Mouse (Mus musculus) thymus, postnatal 4 days (tissue): ENCODE data around the gene Synpo2l.
"Not testable (repeated sequence)": the region's sequence is repeated elsewhere in the genome, so short reads cannot be mapped to it uniquely, and the experiment has no call there.

Experiments used
- DNase-seq: peaks from one replicate; pipeline ENCODE4 v3.0.0; 2021

Synpo2l gene

GRCm38 (mm10) chr14:20668154-20668810 lies at the start of gene Synpo2l:
TSS of gene Synpo2l (minus strand) at chr14:20668354.
- DNase-seq = no peak

GRCm38 (mm10) chr14:20713832-20714231 lies 45.7 kb upstream of the Synpo2l start:
- no peak for DNase-seq

DNA sequence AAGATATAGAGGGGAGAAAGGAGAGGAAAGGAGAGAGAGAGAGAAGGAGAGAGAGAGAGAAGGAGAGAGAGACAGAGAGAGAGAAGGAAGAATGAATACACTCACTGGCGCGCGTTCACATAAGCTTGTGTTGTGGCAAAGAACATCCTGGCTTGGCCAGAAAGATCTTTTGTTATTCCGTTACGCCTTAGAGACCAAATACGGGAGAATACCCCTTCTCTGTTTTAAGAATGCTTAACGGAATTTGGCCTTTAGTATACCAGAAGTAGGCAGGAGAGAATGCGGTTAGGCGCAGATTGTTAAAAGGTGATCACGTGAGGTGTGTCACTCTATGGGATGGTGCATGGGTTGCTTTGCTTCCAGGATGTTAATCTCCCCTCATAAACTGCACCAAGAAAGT lies 40.1 kb upstream of the Synpo2l start:
- DNase-seq = no peak

DNA sequence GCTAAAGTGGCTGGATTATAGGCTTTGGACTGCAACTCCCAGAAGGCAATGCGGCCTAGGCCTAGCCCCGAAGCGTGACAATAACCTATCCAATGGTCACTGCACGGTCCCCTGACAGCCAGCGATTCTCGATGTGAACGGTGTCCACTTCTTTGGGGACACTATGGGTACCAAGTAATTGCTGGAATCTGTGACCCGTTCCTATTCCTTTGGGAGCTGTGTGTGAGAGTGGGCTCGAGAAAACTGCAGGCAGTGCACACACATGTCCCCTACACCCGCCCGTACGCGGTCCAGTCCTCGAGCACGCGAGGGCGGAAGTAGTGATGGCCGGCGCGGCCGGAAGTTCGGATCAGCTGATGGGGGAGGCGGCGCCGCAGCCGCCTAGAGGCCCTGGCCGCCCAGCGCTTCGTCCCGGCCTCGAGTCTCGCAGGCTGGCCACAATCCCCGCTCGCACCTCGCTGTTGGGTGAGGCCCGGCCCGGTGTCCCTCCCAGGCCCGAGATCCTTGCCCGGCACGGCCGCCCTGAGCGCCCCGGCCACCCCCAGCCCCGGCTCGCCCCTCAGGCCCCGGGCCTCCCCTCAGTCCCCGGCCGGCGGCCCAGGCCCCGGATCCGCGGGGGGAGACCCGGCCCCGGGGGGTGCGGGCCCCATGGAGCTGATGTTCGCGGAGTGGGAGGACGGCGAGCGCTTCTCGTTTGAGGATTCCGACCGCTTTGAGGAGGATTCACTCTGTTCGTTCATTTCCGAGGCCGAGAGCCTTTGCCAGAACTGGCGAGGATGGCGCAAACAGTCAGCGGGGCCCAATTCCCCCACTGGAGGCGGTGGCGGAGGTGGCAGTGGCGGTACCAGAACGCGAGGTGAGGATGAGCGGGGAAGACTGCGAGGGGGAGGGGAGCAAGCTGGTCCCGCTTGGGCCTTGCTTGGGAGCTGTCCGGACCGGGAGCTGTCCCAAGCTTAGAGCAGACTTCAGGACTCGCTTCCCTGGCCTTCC lies 39.3 kb upstream of the Synpo2l start, which contains the start of gene Zswim8:
Gene Zswim8, plus strand, starts transcription at position 352 of the 990 bp plus-strand sequence.
- peak; percentile 77 for DNase-seq

- DNase-seq = not testable (repeated sequence)
Measured at GRCm38 (mm10) chr14:20703461-20703860, 35.3 kb upstream of the Synpo2l start.

DNA sequence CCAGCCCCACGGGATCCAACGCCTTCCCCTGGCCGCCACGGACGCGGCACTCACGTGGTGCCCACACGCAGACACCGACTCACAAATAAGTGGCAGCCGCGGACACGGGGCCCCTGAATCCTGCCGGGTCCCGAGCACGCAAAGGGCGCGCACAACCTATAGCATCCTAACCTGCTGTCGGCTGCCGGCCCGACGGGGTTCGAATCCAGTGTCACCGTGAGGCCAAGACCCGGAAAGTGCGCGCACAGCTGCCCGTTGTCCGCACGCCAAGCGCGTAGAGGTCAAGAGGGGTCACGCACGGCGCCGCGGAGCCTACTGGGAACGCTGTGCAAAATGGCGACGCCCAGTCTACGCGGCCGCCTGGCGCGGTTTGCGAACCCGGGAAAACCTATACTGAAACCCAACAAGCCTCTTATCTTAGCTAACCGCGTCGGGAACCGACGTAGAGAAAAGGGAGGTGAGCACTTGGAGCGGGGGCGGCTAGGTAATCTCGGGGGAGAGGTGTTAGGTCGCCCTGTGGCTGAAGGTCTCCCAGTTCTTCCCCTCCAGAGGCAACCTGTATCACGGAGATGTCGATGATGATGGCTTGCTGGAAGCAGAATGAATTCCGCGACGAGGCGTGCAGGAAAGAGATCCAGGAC lies 34.7 kb upstream of the Synpo2l start, which contains the start of gene Chchd1:
Gene Chchd1, plus strand, starts transcription at position 266 of the 641 bp plus-strand sequence.
- DNase-seq = peak; percentile 88

- DNase-seq = no peak
Measured at GRCm38 (mm10) chr14:20702096-20702740, 34.1 kb upstream of the Synpo2l start.

GRCm38 (mm10) chr14:20701554-20701953 lies 33.4 kb upstream of the Synpo2l start:
- no peak for DNase-seq

DNA sequence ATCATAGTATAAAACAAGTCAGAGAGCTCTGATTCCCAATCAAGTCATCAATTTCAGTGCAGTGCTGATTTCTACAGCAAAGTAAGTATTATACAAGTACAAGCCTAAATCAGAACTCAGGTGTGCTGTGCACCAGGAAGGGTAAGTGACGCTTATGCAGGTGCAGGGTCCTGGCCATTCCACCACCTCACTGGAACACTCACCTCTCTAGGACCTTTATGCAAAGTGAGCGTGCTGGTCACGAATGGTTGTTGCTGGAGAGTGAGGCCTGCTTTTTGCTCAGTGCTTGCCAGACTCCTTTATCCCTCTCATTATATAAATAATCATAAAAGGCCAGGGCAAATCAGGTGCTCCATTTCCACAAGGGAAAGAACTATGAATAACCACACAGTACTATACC lies 32.2 kb upstream of the Synpo2l start:
- no peak for DNase-seq

- DNase-seq = no peak
Measured at GRCm38 (mm10) chr14:20698515-20698914, 30.4 kb upstream of the Synpo2l start.

DNA sequence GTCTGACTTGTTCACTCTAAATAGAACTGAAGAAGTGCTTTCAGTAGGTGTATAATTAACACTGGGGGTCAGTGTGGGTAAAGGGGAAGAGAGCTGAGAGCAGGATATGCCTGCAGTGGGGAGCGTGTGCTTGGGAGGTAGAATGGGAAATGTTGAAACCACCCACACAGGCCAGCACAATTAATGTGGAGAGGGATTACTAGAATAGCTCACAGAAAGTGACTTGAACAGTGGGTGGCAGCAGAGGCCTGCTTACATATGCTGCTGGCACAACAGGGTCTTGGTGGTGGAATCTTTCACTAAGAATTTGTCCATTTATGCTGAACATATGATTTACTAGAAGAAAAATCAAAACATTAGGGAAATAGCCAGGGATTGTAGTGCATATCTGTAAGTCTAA lies 28.8 kb upstream of the Synpo2l start:
- peak; percentile 68 for DNase-seq

- DNase-seq = no peak
Measured at GRCm38 (mm10) chr14:20695761-20696520, 27.8 kb upstream of the Synpo2l start.

DNA sequence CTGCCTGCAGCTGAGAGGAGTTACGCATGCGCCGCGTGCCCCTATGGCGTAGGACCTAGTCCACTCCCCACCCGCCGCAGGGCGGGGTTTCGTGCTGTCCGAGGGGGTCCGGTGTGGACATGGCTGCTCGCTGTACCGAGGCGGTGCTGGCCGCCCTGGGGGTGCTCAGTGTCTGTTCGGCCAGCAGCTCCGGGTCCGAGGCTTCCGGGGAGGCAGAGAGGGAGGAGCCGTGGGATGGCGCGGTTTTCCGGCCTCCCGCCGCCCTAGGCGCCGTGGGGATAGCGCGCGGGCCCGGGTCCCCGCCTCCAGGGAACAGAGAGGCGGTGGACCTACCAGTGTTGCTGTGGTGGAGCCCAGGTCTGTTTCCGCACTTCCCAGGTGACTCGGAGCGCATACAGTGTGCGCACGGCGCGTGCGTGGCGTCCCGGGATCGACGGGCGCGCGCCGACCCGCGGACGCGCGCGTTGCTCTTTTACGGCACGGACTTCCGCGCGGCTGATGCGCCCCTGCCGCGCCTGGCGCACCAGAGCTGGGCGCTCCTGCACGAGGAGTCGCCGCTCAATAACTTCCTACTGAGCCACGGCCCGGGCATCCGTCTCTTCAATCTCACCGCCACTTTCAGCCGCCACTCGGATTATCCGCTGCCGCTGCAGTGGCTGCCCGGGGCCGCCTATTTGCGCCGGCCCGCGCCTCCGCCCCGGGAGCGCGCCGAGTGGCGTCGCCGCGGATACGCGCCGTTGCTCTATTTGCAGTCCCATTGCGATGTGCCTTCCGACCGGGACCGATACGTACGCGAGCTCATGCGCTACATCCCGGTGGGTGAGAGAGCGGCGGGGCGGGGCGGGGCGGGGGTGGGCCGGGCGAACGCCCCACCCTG lies 27.0 kb upstream of the Synpo2l start, which contains the start of gene Fut11:
Gene Fut11, plus strand, starts transcription at position 85 of the 877 bp plus-strand sequence.
- DNase-seq = peak; percentile 85

DNA sequence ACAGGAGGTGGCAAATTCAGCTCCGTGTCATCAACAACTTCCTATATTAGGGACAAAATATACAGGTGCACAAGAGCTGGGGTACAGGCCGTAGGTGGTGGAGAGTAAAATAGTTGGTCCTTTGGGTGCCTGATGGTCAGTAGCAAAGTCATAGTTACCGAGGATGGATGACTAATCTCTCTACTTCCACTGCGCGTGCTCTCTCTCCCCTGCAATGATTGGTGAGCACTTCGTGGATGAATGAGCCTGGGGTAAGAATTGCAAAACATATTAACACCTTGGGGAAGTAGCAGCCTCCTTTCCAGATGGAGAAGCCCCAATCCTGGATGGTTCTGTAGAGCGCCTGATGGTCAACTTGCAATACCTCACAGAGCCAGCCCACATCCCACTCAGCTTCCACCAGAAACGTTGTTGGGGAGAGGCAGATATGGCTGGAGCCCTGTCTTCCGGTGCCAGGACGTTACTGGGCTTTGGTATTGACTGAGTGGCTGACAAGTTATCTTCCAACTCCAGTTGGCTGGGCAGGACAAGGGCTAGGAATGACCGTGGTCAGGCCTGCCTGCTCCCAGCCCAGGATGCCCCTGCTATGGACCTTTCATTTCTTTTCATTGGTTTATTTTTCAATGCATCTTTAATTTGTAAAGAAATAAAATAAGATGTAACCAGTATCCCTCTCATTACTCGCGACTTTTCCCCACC lies 26.2 kb upstream of the Synpo2l start:
- DNase-seq = peak; percentile 23

- DNase-seq = no peak
Measured at GRCm38 (mm10) chr14:20693589-20694101, 25.5 kb upstream of the Synpo2l start.

DNA sequence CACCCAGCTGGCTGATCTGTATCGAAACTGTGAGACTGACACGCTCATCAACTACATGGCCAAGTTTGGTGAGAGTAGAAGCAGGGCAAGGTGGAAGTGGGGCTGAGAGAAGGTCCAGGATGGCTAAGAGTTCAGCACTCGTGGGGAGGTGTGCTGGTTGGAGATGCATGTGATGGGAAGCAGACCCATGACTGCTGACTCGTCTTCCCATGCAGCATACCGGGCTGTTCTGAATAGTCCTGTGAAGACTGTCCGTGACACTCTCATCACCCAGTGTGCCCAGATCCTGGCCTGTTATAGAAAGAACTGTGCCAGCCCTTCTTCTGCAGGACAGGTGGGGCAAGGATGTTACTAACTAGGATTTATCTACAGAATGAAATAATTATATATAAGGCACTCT lies 23.6 kb upstream of the Synpo2l start:
- DNase-seq = no peak

GRCm38 (mm10) chr14:20689009-20689408 lies 20.9 kb upstream of the Synpo2l start:
- DNase-seq = no peak

- no peak for DNase-seq
Measured at GRCm38 (mm10) chr14:20686576-20686975, 18.4 kb upstream of the Synpo2l start.

DNA sequence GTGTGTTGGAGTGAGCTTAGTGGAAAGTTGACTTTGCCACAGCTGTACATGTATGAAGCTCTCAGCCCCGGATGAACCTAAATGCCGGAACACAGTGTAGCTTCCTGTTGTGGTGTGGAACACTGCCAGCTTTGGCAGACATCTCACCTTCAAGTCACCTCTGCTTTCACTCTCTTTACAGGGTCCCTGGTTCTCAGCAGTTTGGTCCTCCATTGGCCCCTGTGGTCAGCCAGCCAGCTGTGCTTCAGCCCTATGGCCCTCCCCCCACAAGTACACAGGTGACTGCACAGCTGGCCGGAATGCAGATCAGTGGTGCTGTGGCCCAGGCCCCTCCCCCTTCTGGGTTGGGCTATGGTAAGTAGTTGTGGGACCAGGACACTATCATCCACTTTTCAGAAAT lies 14.3 kb upstream of the Synpo2l start:
- peak; percentile 65 for DNase-seq

DNA sequence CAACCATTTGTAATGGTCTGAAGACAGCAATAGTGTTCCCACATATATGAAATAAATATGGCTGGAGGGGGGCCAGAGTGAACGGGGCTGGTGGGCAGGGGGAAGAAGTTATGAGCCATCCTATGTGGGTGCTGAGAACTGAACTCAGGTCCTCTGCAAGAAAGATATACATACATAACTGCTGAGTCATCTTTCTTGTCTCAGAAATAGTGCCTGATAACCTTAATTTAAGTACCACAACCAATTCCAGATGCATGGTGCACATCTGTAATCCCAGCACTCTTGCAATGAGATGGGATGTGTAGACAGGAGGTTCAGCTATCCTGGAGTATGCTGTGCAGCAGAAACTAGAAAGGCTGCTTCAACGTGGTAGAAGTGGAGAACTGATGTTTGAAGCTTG lies 13.6 kb upstream of the Synpo2l start:
- DNase-seq = no peak
